Mouse (Mus musculus) ES-E14 (cell line): ENCODE measurements at regions not wholly inside any gene's neighbourhood (a gene's known extent, or its start where the extent isn't known, plus 50 kb on each side); places are given as distances from the start of the nearest gene placed in this dataset.

Experiments used
- CHD2 ChIP-seq: IDR thresholded peaks from 2 replicates; pipeline ENCODE4 v1.6.1; 2014; ENCODE audit warnings: mild to moderate bottlenecking, low read depth, low read length, inconsistent platforms
- HCFC1 ChIP-seq: IDR thresholded peaks from 2 replicates; pipeline ENCODE4 v1.6.1; 2012; ENCODE audit warnings: low read length, inconsistent platforms, borderline replicate concordance; ENCODE audit not compliant: insufficient read depth
- MAFK ChIP-seq: IDR thresholded peaks from 2 replicates; pipeline ENCODE4 v1.6.1; 2014; ENCODE audit warnings: mild to moderate bottlenecking, low read depth, low read length, inconsistent platforms; ENCODE audit not compliant: insufficient read depth
- ZC3H11A ChIP-seq: IDR thresholded peaks from 2 replicates; pipeline ENCODE4 v1.6.1; 2012; ENCODE audit warnings: low read depth, mild to moderate bottlenecking, inconsistent platforms, low read length, borderline replicate concordance
- ZNF384 ChIP-seq: IDR thresholded peaks from 2 replicates; pipeline ENCODE4 v1.6.1; 2012; ENCODE audit warnings: low read depth, low read length, inconsistent platforms

- TF ChIP-seq HCFC1 (no peak), MAFK (no peak), ZC3H11A (no peak), CHD2 (no peak), ZNF384 (no peak)
Observed at GRCm38 (mm10) chr3:132006191-132006590, 78.9 kb upstream of the Dkk2 start.
